Mouse (Mus musculus): ENCODE data around the gene Nobox. TPM values are rescaled to one million over a fixed set of nuclear protein-coding genes. Genes with fewer than 3 reads are reported as not detected.
A peak's percentile ranks its signal among the peaks of the same experiment; 100 is the strongest.

Gene Nobox
- polyA plus RNA-seq, 2 experiments = 0.20 to 0.22 TPM

DNA sequence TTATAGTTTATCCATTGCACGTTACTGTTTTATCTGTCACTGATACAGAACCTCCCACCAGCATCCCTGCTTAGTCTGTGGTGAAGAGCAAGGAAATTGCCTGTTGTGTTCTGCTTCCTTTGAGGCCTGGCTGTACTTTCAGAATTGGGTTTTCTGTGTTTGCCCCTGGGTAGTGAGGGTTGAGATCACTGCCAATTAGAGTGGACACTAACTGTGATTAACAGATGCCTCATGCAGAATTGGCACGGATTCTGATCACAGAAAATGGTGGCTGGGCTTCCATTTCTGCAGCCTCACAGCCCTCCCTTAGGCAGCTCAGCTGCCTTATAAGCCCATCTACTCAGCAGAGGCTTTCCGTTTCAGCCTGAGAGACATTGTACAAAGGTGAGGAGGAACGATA, 24.1 kb upstream of the Nobox start:
- 68% methylated on average over 4 of the region's 4 CpGs for WGBS
- TF ChIP-seq POLR2A (IDR thresholded peaks at IDR 0.05; ENCODE audit: borderline replicate concordance, extremely low read depth, insufficient read depth, insufficient read length) = no peak
- Histone ChIP-seq H3K4me3 (replicated peaks; ENCODE audit: low read length) (no peak overlapping the region), H3K27me3 (ENCODE audit: control insufficient read depth, insufficient read depth, low read length) (no peaks in the 10 kb centered on the region), H3K4me2 (replicated peaks; ENCODE audit: low read depth, low read length, severe bottlenecking) (no peak overlapping the region), H3K27ac (replicated peaks; ENCODE audit: low read depth, low read length) (no peak overlapping the region), H3K9ac (ENCODE audit: low read depth, low read length, severe bottlenecking) (no peak overlapping the region), H3K9me3 (ENCODE audit: control insufficient read depth, low read length) (no peaks in the 10 kb centered on the region), H3K36me3 (ENCODE audit: control insufficient read depth, insufficient read depth, low read length) (no peaks in the 10 kb centered on the region), H3K4me1 (ENCODE audit: control insufficient read depth, insufficient read depth, low read length) (no peaks in the 10 kb centered on the region)
- ATAC-seq (ENCODE audit: low FRiP score, low read depth) = no peak
- DNase-seq (ENCODE audit: low spot score) = no peak

DNA sequence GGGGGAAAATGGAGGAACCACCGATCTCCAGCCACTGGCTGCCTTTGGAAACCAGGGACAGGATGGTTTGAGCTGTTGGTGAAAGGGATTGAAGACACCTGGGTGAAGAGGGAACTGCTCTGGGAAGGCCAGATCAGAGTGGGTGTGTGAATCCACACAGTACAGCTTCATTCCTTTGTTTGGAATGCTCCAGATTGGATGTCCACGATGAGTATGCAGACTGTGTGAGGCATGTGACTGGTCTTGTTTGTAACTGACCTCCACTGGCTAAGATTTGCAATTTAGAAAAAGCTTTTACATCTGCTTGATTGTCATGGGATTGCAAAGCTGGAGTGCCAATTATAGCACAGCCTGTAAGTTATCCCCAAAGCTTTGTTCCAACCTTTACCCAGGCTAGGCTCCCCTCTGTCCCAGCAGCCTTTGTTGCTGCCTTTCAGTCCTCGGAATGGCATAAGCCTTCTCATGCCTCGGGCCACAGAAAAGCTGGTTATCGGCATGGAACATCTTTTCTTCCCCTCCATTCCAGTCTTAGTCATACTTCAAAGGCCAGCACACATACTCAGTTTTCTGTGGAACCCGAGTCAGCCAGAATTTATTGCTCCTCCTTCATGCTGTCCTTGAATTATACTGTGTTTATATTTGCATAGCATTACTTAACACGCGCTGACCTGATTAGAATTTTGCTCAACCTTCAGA, 3.8 kb upstream of the Nobox start:
- Histone ChIP-seq H3K4me1 (ENCODE audit: control insufficient read depth, insufficient read depth, low read length) (no peaks in the 10 kb centered on the region), H3K36me3 (ENCODE audit: control insufficient read depth, insufficient read depth, low read length) (no peaks in the 10 kb centered on the region), H3K9me3 (ENCODE audit: control insufficient read depth, low read length) (no peaks in the 10 kb centered on the region), H3K9ac (ENCODE audit: low read depth, low read length, severe bottlenecking) (no peak overlapping the region), H3K4me3 (replicated peaks; ENCODE audit: low read length) (no peak overlapping the region), H3K27ac (replicated peaks; ENCODE audit: low read depth, low read length) (no peak overlapping the region), H3K27me3 (ENCODE audit: control insufficient read depth, insufficient read depth, low read length) (no peaks in the 10 kb centered on the region), H3K4me2 (replicated peaks; ENCODE audit: low read depth, low read length, severe bottlenecking) (no peak overlapping the region)
- no peak for TF ChIP-seq POLR2A (IDR thresholded peaks at IDR 0.05; ENCODE audit: borderline replicate concordance, extremely low read depth, insufficient read depth, insufficient read length)
- peak; percentile 50; the same call in 1 of the 2 replicates for ATAC-seq (ENCODE audit: low FRiP score, low read depth)
- no peak for DNase-seq (ENCODE audit: low spot score)
- WGBS = 70% methylated on average over 8 of the region's 8 CpGs

DNA sequence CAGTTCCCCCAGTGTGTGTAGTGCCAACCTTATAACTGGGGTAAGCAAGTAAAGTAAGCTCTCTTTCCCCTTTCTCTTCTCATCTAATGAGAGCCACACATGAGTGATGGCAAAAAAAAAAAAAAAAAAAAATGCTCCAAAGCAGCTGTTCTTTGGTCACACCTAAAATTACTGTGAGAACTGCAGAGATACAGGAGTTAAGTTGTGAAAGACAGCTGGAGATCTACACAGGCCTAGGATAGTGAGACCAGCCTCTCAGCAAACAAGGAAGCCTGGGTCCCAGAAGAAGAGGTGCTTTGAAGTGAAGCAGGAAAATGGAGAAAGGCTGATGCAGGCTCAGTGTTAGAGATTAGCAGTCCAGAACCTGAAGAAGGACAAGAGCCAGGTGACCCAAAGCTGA, 3.2 kb upstream of the Nobox start:
- DNase-seq (ENCODE audit: low spot score) = no peak

DNA sequence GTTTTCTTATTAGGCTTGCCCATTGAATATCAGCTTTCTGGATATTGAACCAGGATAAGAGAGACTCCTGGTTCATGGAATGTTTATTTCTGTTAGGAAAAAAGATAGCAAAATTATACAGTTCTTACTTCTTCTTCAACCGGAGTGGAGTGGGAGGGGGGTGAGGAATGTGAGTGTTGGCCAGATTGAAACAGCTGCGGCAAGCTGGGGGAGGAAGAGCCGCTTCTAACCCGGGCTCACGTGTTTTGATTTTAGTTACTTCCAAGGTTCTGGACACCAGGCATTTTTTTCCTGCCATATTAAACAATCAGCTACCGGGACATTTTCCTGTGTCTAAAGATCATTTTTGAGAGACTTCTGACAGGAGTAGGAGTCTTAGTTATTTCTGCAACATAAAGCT, 717 bp upstream of the Nobox start:
- 52% methylated on average over 6 of the region's 6 CpGs for WGBS
- Histone ChIP-seq H3K4me3 (replicated peaks; ENCODE audit: low read length) (no peak overlapping the region), H3K9me3 (ENCODE audit: control insufficient read depth, low read length) (no peaks in the 10 kb centered on the region), H3K27me3 (ENCODE audit: control insufficient read depth, insufficient read depth, low read length) (no peaks in the 10 kb centered on the region), H3K4me2 (replicated peaks; ENCODE audit: low read depth, low read length, severe bottlenecking) (no peak overlapping the region), H3K27ac (replicated peaks; ENCODE audit: low read depth, low read length) (no peak overlapping the region), H3K9ac (ENCODE audit: low read depth, low read length, severe bottlenecking) (no peak overlapping the region), H3K36me3 (ENCODE audit: control insufficient read depth, insufficient read depth, low read length) (no peaks in the 10 kb centered on the region), H3K4me1 (ENCODE audit: control insufficient read depth, insufficient read depth, low read length) (no peaks in the 10 kb centered on the region)
- TF ChIP-seq POLR2A (IDR thresholded peaks at IDR 0.05; ENCODE audit: borderline replicate concordance, extremely low read depth, insufficient read depth, insufficient read length) = no peak
- DNase-seq (ENCODE audit: low spot score) = no peak
- ATAC-seq (ENCODE audit: low FRiP score, low read depth) = no peak

More for the DNA sequence above, 3.2 kb upstream of the Nobox start:
- ATAC-seq (ENCODE audit: low FRiP score, low read depth) = peak; percentile 71
- Histone ChIP-seq H3K9me3 (ENCODE audit: control insufficient read depth, low read length) (no peaks in the 10 kb centered on the region), H3K9ac (ENCODE audit: low read depth, low read length, severe bottlenecking) (no peak overlapping the region), H3K27me3 (ENCODE audit: control insufficient read depth, insufficient read depth, low read length) (no peaks in the 10 kb centered on the region), H3K4me1 (ENCODE audit: control insufficient read depth, insufficient read depth, low read length) (no peaks in the 10 kb centered on the region), H3K36me3 (ENCODE audit: control insufficient read depth, insufficient read depth, low read length) (no peaks in the 10 kb centered on the region), H3K27ac (replicated peaks; ENCODE audit: low read depth, low read length) (no peak overlapping the region), H3K4me3 (replicated peaks; ENCODE audit: low read length) (no peak overlapping the region), H3K4me2 (replicated peaks; ENCODE audit: low read depth, low read length, severe bottlenecking) (no peak overlapping the region)
- no peak for TF ChIP-seq POLR2A (IDR thresholded peaks at IDR 0.05; ENCODE audit: borderline replicate concordance, extremely low read depth, insufficient read depth, insufficient read length)

DNA sequence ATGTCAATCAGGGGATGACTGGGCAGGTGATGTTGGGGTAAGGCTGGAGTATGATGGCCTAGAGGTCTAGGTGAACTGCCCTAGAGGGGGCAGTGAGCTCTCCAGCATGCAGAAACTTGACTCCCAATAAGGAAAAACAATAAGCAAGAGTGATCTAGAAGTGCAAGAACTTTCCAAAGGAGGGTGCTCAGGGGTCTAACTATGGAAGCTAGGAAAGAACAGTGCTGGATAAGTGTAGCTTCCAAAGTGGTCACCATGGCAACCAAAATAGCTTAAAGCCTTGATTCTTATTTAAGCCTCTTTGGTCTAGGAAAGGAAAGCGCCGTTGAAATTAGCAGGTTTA, 11.9 kb downstream of the Nobox start:
- H3K9me3 ChIP-seq (ENCODE audit: control insufficient read depth, low read length) = no peaks in the 10 kb centered on the region
- DNase-seq (ENCODE audit: low spot score) (peak; percentile 29), ATAC-seq (ENCODE audit: low FRiP score, low read depth) (no peak)
- WGBS = 42% methylated on average over 2 of the region's 2 CpGs
- no peak overlapping the region for H3K4me2 ChIP-seq (replicated peaks; ENCODE audit: low read depth, low read length, severe bottlenecking)
- no peak overlapping the region for H3K27ac ChIP-seq (replicated peaks; ENCODE audit: low read depth, low read length)
- TF ChIP-seq POLR2A (IDR thresholded peaks at IDR 0.05; ENCODE audit: borderline replicate concordance, extremely low read depth, insufficient read depth, insufficient read length) = no peak
- no peak overlapping the region for H3K9ac ChIP-seq (ENCODE audit: low read depth, low read length, severe bottlenecking)
- no peak overlapping the region for H3K4me3 ChIP-seq (replicated peaks; ENCODE audit: low read length)
- H3K27me3 ChIP-seq (ENCODE audit: control insufficient read depth, insufficient read depth, low read length) = no peaks in the 10 kb centered on the region
- H3K36me3 ChIP-seq (ENCODE audit: control insufficient read depth, insufficient read depth, low read length) = no peaks in the 10 kb centered on the region
- 0 out of 2 replicates have a peak, but pooled peaks cover 5% of the 10 kb centered on the region for H3K4me1 ChIP-seq (ENCODE audit: control insufficient read depth, insufficient read depth, low read length)
